ENCODE assay signal across 31 mouse cellular contexts in genomic region chr5:12451089-12451488, GRCm38 (mm10).
"Had no signal": no experiment of that assay in that cellular context is flagged by ENCODE, and none has a peak within 500 bp of the region (broad histone marks: within the 10 kb centered on the region; RNA-seq: fewer than 3 reads in every experiment).

No protein-coding gene starts in this region.

- H3K27ac ChIP-seq: heart, embryonic 10.5 days; heart, embryonic 13.5 days; heart, embryonic 15.5 days; hindbrain, embryonic 10.5 days; hindbrain, embryonic 12.5 days; hindbrain, embryonic 13.5 days; hindbrain, embryonic 14.5 days; hindbrain, embryonic 15.5 days; hindbrain, postnatal 0 days; intestine, embryonic 15.5 days; kidney, embryonic 15.5 days; kidney, postnatal 0 days; layer of hippocampus, adult 2 months had no signal

- H3K4me2 ChIP-seq: heart, embryonic 11.5 days; heart, embryonic 12.5 days; heart, embryonic 13.5 days; heart, embryonic 15.5 days; hindbrain, embryonic 12.5 days; hindbrain, embryonic 13.5 days; hindbrain, embryonic 14.5 days; hindbrain, embryonic 15.5 days; intestine, embryonic 15.5 days; kidney, embryonic 15.5 days had no signal

- H3K36me3 ChIP-seq: heart, embryonic 10.5 days; heart, embryonic 12.5 days; heart, embryonic 13.5 days; heart, embryonic 15.5 days; hindbrain, embryonic 10.5 days; hindbrain, embryonic 12.5 days; hindbrain, embryonic 13.5 days; hindbrain, embryonic 15.5 days; intestine, embryonic 15.5 days; kidney, embryonic 15.5 days had no signal

- H3K9me3 ChIP-seq: heart, embryonic 10.5 days; heart, embryonic 12.5 days; heart, embryonic 13.5 days; heart, embryonic 15.5 days; hindbrain, embryonic 10.5 days; hindbrain, embryonic 12.5 days; hindbrain, embryonic 13.5 days; hindbrain, embryonic 15.5 days; intestine, embryonic 15.5 days; kidney, embryonic 15.5 days had no signal

- DNase-seq: heart, postnatal 10 days; heart, postnatal 14 days; heart, postnatal 36 days; heart, postnatal 4 days; kidney, adult 11 months; kidney, adult 18-20 months; kidney, adult 2 months; kidney, adult 8-10 months; kidney, adult 9 months; kidney, postnatal 10 days; kidney, postnatal 14 days; kidney, postnatal 25 days; kidney, postnatal 36 days; kidney, postnatal 4 days; layer of hippocampus, adult 9-11 months; layer of hippocampus, postnatal 36 days had no signal

- H3K4me1 ChIP-seq: heart, embryonic 10.5 days; heart, embryonic 12.5 days; heart, embryonic 13.5 days; heart, embryonic 15.5 days; hindbrain, embryonic 10.5 days; hindbrain, embryonic 12.5 days; hindbrain, embryonic 13.5 days; hindbrain, embryonic 15.5 days; intestine, embryonic 15.5 days; kidney, embryonic 15.5 days had no signal

- H3K9ac ChIP-seq: heart, embryonic 12.5 days; heart, embryonic 13.5 days; heart, embryonic 15.5 days; hindbrain, embryonic 12.5 days; hindbrain, embryonic 13.5 days; hindbrain, embryonic 14.5 days; hindbrain, embryonic 15.5 days; intestine, embryonic 15.5 days; kidney, embryonic 15.5 days had no signal

- H3K27me3 ChIP-seq: heart, embryonic 12.5 days; heart, embryonic 13.5 days; heart, embryonic 15.5 days; hindbrain, embryonic 12.5 days; hindbrain, embryonic 13.5 days; hindbrain, embryonic 15.5 days; intestine, embryonic 15.5 days; kidney, embryonic 15.5 days had no signal

- H3K4me3 ChIP-seq: heart, embryonic 10.5 days; heart, embryonic 12.5 days; heart, embryonic 13.5 days; heart, embryonic 15.5 days; hindbrain, embryonic 10.5 days; hindbrain, embryonic 12.5 days; hindbrain, embryonic 13.5 days; hindbrain, embryonic 15.5 days; intestine, embryonic 15.5 days; kidney, embryonic 15.5 days; layer of hippocampus, adult 2 months had no signal
